Mouse (Mus musculus) CH12.LX (cell line): Measurements from ENCODE around the gene Il12rb1. TPM values are rescaled to one million over a fixed set of nuclear protein-coding genes. Genes with fewer than 3 reads are reported as not detected.

ENCODE experiments used
- DNase-seq: peaks from one replicate; pipeline ENCODE4 v3.0.0-alpha.2; 2013; ENCODE audit errors: extremely low read depth
- H3K27ac ChIP-seq: 2 replicates; pipeline ENCODE4 v1.5.1; 2012; ENCODE audit warnings: low read depth, mild to moderate bottlenecking, control low read depth, moderate library complexity; ENCODE audit not compliant: insufficient read depth
- H3K27me3 ChIP-seq: replicated peaks from 2 replicates; pipeline ENCODE3; 2012; ENCODE audit warnings: inconsistent platforms
- H3K36me3 ChIP-seq, 2 experiments: replicated peaks in 1 of 2; 2 replicates each; pipeline versions ENCODE3 to v1.6.1; 2012; ENCODE audit warnings: inconsistent platforms in 1 of 2, low read length in 1 of 2, mild to moderate bottlenecking in 1 of 2, mixed read lengths in 1 of 2, moderate library complexity in 1 of 2; ENCODE audit not compliant: control insufficient read depth in 1 of 2, insufficient read depth in 1 of 2
- H3K4me1 ChIP-seq, 2 experiments: 2 replicates each; pipeline ENCODE4 v1.6.1; 2012; ENCODE audit warnings: inconsistent platforms in 1 of 2, moderate library complexity in 1 of 2; ENCODE audit not compliant: insufficient read depth in 2 of 2, control insufficient read depth in 1 of 2
- H3K4me2 ChIP-seq: 2 replicates; pipeline ENCODE4 v1.6.1; 2012; ENCODE audit warnings: low read depth, mild to moderate bottlenecking, control low read depth; ENCODE audit not compliant: poor library complexity, insufficient read depth, severe bottlenecking
- H3K4me3 ChIP-seq, 3 experiments: fragments of 150-350 bp in 1 of 3; sonication (generic) in 1 of 3; replicated peaks in 1 of 3; 2 replicates each; pipeline versions ENCODE3 to v1.5.1; 2011 to 2012; ENCODE audit warnings: low read depth in 2 of 3, low read length in 2 of 3, mild to moderate bottlenecking in 2 of 3, moderate library complexity in 2 of 3, control low read depth in 1 of 3, improper control_type of control experiment in 1 of 3, inconsistent platforms in 1 of 3, mixed read lengths in 1 of 3; ENCODE audit not compliant: poor library complexity in 1 of 3
- H3K79me2 ChIP-seq: replicated peaks from 2 replicates; pipeline ENCODE4 v1.6.1; 2012; ENCODE audit warnings: mild to moderate bottlenecking, moderate library complexity; ENCODE audit not compliant: control insufficient read depth, poor library complexity, insufficient read depth, severe bottlenecking; ENCODE audit errors: extremely low read depth
- H3K9ac ChIP-seq: 2 replicates; pipeline ENCODE4 v1.6.1; 2012; ENCODE audit warnings: low read depth, mild to moderate bottlenecking, control low read depth, moderate library complexity; ENCODE audit not compliant: insufficient read depth
- H3K9me3 ChIP-seq: replicated peaks from 2 replicates; pipeline ENCODE3; 2012; ENCODE audit warnings: low read length, inconsistent platforms, mixed read lengths
- BHLHE40 ChIP-seq: IDR thresholded peaks from 2 replicates; pipeline ENCODE4 v1.6.1; 2011; ENCODE audit warnings: mild to moderate bottlenecking, low read depth, low read length, improper control_type of control experiment
- CHD1 ChIP-seq: IDR thresholded peaks from 2 replicates; pipeline ENCODE4 v1.6.1; 2012; ENCODE audit warnings: low read depth, low read length, improper control_type of control experiment, inconsistent platforms
- CHD2 ChIP-seq: IDR thresholded peaks from 2 replicates; pipeline ENCODE4 v1.6.1; 2011; ENCODE audit warnings: low read length, improper control_type of control experiment
- CTCF ChIP-seq, 2 experiments: IDR thresholded peaks in 1 of 2; conservative IDR thresholded peaks in 1 of 2; 2 replicates each; pipeline ENCODE4 v1.5.1; 2011 to 2012; ENCODE audit warnings: low read depth in 2 of 2, low read length in 2 of 2, improper control_type of control experiment in 1 of 2, inconsistent platforms in 1 of 2, mild to moderate bottlenecking in 1 of 2, moderate library complexity in 1 of 2
- IRF4 ChIP-seq: IDR thresholded peaks from 2 replicates; pipeline ENCODE4 v1.6.1; 2014; ENCODE audit warnings: low read depth, mild to moderate bottlenecking, inconsistent platforms, low read length, improper control_type of control experiment
- MAFK ChIP-seq: IDR thresholded peaks from 2 replicates; pipeline ENCODE4 v1.6.1; 2011; ENCODE audit warnings: low read length, improper control_type of control experiment; ENCODE audit not compliant: insufficient replicate concordance
- MEF2A ChIP-seq: IDR thresholded peaks from 2 replicates; pipeline ENCODE4 v1.6.1; 2014; ENCODE audit warnings: low read depth, mild to moderate bottlenecking, inconsistent platforms, low read length, improper control_type of control experiment, borderline replicate concordance
- MYC ChIP-seq: IDR thresholded peaks from 2 replicates; pipeline ENCODE4 v1.6.1; 2011; ENCODE audit warnings: low read depth, mild to moderate bottlenecking, improper control_type of control experiment, low read length
- NELFE ChIP-seq: IDR thresholded peaks from 2 replicates; pipeline ENCODE4 v1.6.1; 2011; ENCODE audit warnings: low read depth, low read length, improper control_type of control experiment
- NRF1 ChIP-seq: IDR thresholded peaks from 2 replicates; pipeline ENCODE4 v1.6.1; 2014; ENCODE audit warnings: low read depth, mild to moderate bottlenecking, inconsistent platforms, low read length, improper control_type of control experiment, moderate library complexity
- PAX5 ChIP-seq: IDR thresholded peaks from 2 replicates; pipeline ENCODE4 v1.6.1; 2012; ENCODE audit warnings: low read length, inconsistent platforms, mixed read lengths
- POLR2AphosphoS2 ChIP-seq: IDR thresholded peaks from 2 replicates; pipeline ENCODE4 v1.6.1; 2011; ENCODE audit warnings: low read depth, low read length, improper control_type of control experiment
- TBP ChIP-seq: conservative IDR thresholded peaks from 2 replicates; pipeline ENCODE4 v1.6.1; 2011; ENCODE audit warnings: low read depth, low read length, improper control_type of control experiment
- TCF12 ChIP-seq: IDR thresholded peaks from 2 replicates; pipeline ENCODE4 v1.6.1; 2014; ENCODE audit warnings: low read depth, mild to moderate bottlenecking, inconsistent platforms, low read length, improper control_type of control experiment
- UBTF ChIP-seq: IDR thresholded peaks from 2 replicates; pipeline ENCODE4 v1.6.1; 2012; ENCODE audit warnings: low read depth, mild to moderate bottlenecking, inconsistent platforms, low read length, improper control_type of control experiment, moderate library complexity
- USF1 ChIP-seq: IDR thresholded peaks from 2 replicates; pipeline ENCODE4 v1.6.1; 2014; ENCODE audit warnings: low read depth, mild to moderate bottlenecking, inconsistent platforms, low read length, improper control_type of control experiment
- USF2 ChIP-seq: conservative IDR thresholded peaks from 2 replicates; pipeline ENCODE4 v1.6.1; 2011; ENCODE audit warnings: low read depth, low read length, improper control_type of control experiment
- ZMIZ1 ChIP-seq: IDR thresholded peaks from 2 replicates; pipeline ENCODE4 v1.6.1; 2012; ENCODE audit warnings: low read depth, mild to moderate bottlenecking, inconsistent platforms, low read length, improper control_type of control experiment
- ZNF384 ChIP-seq: IDR thresholded peaks from 2 replicates; pipeline ENCODE4 v1.6.1; 2012; ENCODE audit warnings: low read depth, low read length, improper control_type of control experiment, inconsistent platforms
- dilution Hi-C: fragments of 300-500 bp; cut with MboI; formaldehyde crosslinking; loops from 2 replicates; pipeline ENCODE4 v1.14.3; 2020; ENCODE audit warnings: low sequenced_read_pairs; ENCODE audit not compliant: extremely low pct_unique_long_range_greater_than_20kb, extremely low pct_ligation_motif_present
- in situ Hi-C: fragments of 300-500 bp; cut with MboI; formaldehyde crosslinking; loops from 3 replicates; pipeline ENCODE4 v1.14.3; 2019; ENCODE audit warnings: low sequenced_read_pairs, low pct_ligation_motif_present, low pct_unique_long_range_greater_than_20kb, mixed read lengths
- polyA plus RNA-seq: library from polyadenylated mRNA; unstranded; fragments of >175 nt; gene quantifications from 2 replicates; pipeline ENCODE4 v1.2.1, GENCODE M21; 2012; ENCODE audit warnings: low read depth; ENCODE audit not compliant: insufficient read length
- total RNA-seq, 2 experiments: library from RNA; depleted of rRNA; stranded (reverse); fragments of 300-350 nt in 1 of 2; fragments of >200 nt in 1 of 2; gene quantifications; 2 replicates each; pipeline ENCODE4 v1.2.3; 2012 to 2014

The Il12rb1 gene
- total and polyA plus RNA-seq, 3 experiments: 4.5 to 23.2 (median 12.5) TPM

DNA sequence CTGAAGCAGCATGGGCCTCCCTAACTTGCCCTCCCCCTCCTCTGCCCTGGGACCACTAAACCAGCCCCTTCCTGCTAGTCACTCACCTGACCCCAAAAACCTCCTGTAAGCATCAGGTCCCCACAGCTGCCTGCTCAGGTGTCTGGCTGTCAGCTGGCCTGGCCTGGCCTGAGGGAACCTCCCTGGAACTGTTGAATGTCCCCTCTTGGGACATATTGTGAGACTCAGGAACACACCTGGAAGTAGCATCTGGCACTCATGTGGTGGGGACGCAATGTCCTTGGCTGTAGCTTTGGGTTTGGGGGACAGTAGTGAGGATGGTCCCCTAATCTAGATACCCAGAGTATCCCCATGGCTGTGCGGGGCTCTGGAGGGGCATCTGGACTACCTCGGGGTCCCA lies 25.8 kb downstream of the Il12rb1 start:
- in situ Hi-C loops (no loop called here), dilution Hi-C loops (no loop called here)
- Histone ChIP-seq H3K4me2 (no peak overlapping the region), H3K27ac (no peak overlapping the region), H3K36me3 (peaks cover 12 to 27% of the 10 kb centered on the region in 2 experiments), H3K4me3 (no peak overlapping the region), H3K9me3 (no peaks in the 10 kb centered on the region), H3K4me1 (peaks cover 15 to 27% of the 10 kb centered on the region in 2 experiments), H3K9ac (no peak overlapping the region), H3K27me3 (no peaks in the 10 kb centered on the region), H3K79me2 (no peaks in the 10 kb centered on the region)
- no peak for DNase-seq
- TF ChIP-seq NELFE (no peak), CHD1 (no peak), TCF12 (no peak), PAX5 (no peak)

DNA sequence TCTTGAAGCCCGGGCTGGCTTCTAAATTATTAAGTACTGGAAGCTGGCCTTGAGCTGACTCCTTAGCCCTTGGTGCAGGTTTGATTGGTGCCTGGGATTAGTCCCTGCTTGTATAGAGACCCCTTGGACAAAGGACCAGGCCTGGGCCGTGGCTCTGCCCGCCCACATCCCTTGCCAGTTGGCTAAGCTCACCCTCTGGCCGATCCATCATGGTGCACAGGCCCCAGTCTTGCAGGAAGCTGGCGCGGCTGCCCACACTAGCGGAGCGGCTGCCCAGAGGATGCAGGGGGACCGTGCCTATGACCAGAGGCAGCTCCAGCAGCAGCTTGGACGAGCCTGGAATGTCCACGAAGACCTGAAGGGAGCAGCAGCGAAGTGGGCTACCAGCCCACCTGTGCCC lies 28.4 kb downstream of the Il12rb1 start:
- dilution Hi-C loops: no loop called here
- H3K9ac ChIP-seq: no peak overlapping the region
- no peaks in the 10 kb centered on the region for H3K79me2 ChIP-seq
- no peak overlapping the region for H3K27ac ChIP-seq
- peaks cover 1% of the 10 kb centered on the region for H3K27me3 ChIP-seq
- H3K4me1 ChIP-seq: peaks cover 15 to 38% of the 10 kb centered on the region in 2 experiments
- no peak overlapping the region for H3K4me2 ChIP-seq
- DNase-seq: no peak
- in situ Hi-C loops: no loop called here
- no peaks in the 10 kb centered on the region for H3K9me3 ChIP-seq
- TF ChIP-seq POLR2AphosphoS2 (no peak), TBP (no peak), UBTF (no peak), MAFK (no peak), MEF2A (no peak), MYC (no peak), ZMIZ1 (no peak), BHLHE40 (no peak), USF1 (no peak), NRF1 (no peak), ZNF384 (no peak), IRF4 (no peak), PAX5 (no peak), USF2 (no peak), CHD2 (no peak), CTCF (conservative IDR thresholded peaks at IDR 0.05 in 1 of 2, IDR thresholded peaks at IDR 0.05 in 1 of 2; ENCODE audit: low read depth in 2 of 2, low read length in 2 of 2) (no peak)
- TF ChIP-seq, all 38 proteins: peak for 0
- Histone ChIP-seq H3K36me3 (peaks cover 12 to 27% of the 10 kb centered on the region in 2 experiments), H3K4me3 (no peak overlapping the region)
